Mouse (Mus musculus) right cerebral cortex, adult 18-20 months (tissue): Measurements from ENCODE around the gene Birc7.

Source experiments
- DNase-seq: peaks from one replicate; pipeline ENCODE4 v3.0.0; 2022; ENCODE audit warnings: mixed read lengths

The Birc7 gene

GRCm38 (mm10) chr2:180905556-180906221 is 23.1 kb upstream of the Birc7 start:
- no peak for DNase-seq

GRCm38 (mm10) chr2:180910928-180911327 is 17.9 kb upstream of the Birc7 start:
- peak; percentile 42 for DNase-seq

GRCm38 (mm10) chr2:180915886-180916433 is 12.9 kb upstream of the Birc7 start:
- DNase-seq, result no peak

GRCm38 (mm10) chr2:180919913-180920809 is 8.7 kb upstream of the Birc7 start:
- peak; percentile 24 for DNase-seq

GRCm38 (mm10) chr2:180920810-180921400 is 7.9 kb upstream of the Birc7 start, which contains the start of gene Ythdf1:
Gene Ythdf1 (minus strand): TSS chr2:180920949.
- peak; percentile 98 for DNase-seq

- no peak for DNase-seq
These were observed 6.1 kb upstream of the Birc7 start for GRCm38 (mm10) chr2:180922739-180923138.

- peak; percentile 58 for DNase-seq
These were observed 3.6 kb upstream of the Birc7 start for GRCm38 (mm10) chr2:180925176-180925575.

- no peak for DNase-seq
These were observed 3.6 kb downstream of the Birc7 start for GRCm38 (mm10) chr2:180932418-180932817.

GRCm38 (mm10) chr2:180940187-180940586 is 11.4 kb downstream of the Birc7 start:
- DNase-seq, result no peak

GRCm38 (mm10) chr2:180941869-180942268 is 13.0 kb downstream of the Birc7 start:
- DNase-seq, result no peak

- no peak for DNase-seq
These were observed 21.1 kb downstream of the Birc7 start for GRCm38 (mm10) chr2:180949947-180950346.

- peak; percentile 38 for DNase-seq
These were observed 23.9 kb downstream of the Birc7 start for GRCm38 (mm10) chr2:180952731-180953171.

GRCm38 (mm10) chr2:180953638-180954037 is 24.8 kb downstream of the Birc7 start:
- no peak for DNase-seq

- DNase-seq, result peak; percentile 46
These were observed 25.5 kb downstream of the Birc7 start, which contains the start of gene Nkain4 for GRCm38 (mm10) chr2:180954061-180955047. Gene Nkain4 (minus strand): TSS chr2:180954699.

GRCm38 (mm10) chr2:180959605-180960004 is 30.8 kb downstream of the Birc7 start:
- DNase-seq, result no peak

GRCm38 (mm10) chr2:180960187-180960586 is 31.4 kb downstream of the Birc7 start:
- DNase-seq, result no peak

GRCm38 (mm10) chr2:180962616-180963308 is 33.9 kb downstream of the Birc7 start:
- DNase-seq, result no peak

- DNase-seq, result peak; percentile 61
These were observed 35.1 kb downstream of the Birc7 start for GRCm38 (mm10) chr2:180963956-180964355.

GRCm38 (mm10) chr2:180966092-180966882 is 37.5 kb downstream of the Birc7 start:
- peak; percentile 49 for DNase-seq
